Comparison of ENCODE assay signal across 9 mouse cellular contexts in genomic region chr1:128405041-128405481, GRCm38 (mm10). TPM values are rescaled to one million over a fixed set of nuclear protein-coding genes. Genes with fewer than 3 reads are reported as not detected.
DNase-seq lines count a peak whose midpoint lies in the region; ATAC-seq and TF ChIP-seq lines count a peak whose summit lies in the region.
"Had no signal": no experiment of that assay in that cellular context is flagged by ENCODE, and none has a peak within 500 bp of the region (broad histone marks: within the 10 kb centered on the region; RNA-seq: fewer than 3 reads in every experiment).

No protein-coding gene starts in this region.

- peaks cover 3% of the 10 kb centered on the region; the same call in 1 of the 2 replicates for H3K4me1 ChIP-seq in lung, postnatal 0 days (ENCODE audit: insufficient read depth, low read depth, low read length)
- H3K4me1 ChIP-seq in intestine, embryonic 16.5 days (ENCODE audit: control insufficient read depth, insufficient read depth, low read length), result 0 out of 2 replicates have a peak, but pooled peaks cover 3% of the 10 kb centered on the region

- peak; percentile 64 for TF ChIP-seq EP300 in lung, postnatal 0 days (IDR thresholded peaks at IDR 0.05)

- H3K4me2 ChIP-seq in lung, postnatal 0 days (replicated peaks; ENCODE audit: low read depth, low read length), result no peak overlapping the region
- no peak overlapping the region for H3K4me2 ChIP-seq in intestine, embryonic 16.5 days (ENCODE audit: low read depth, low read length)

- H3K27me3 ChIP-seq in lung, postnatal 0 days (replicated peaks; ENCODE audit: insufficient read depth, low read length), result no peaks in the 10 kb centered on the region
- no peaks in the 10 kb centered on the region for H3K27me3 ChIP-seq in intestine, embryonic 16.5 days (replicated peaks; ENCODE audit: control insufficient read depth, insufficient read depth, low read length)

- no peak overlapping the region for H3K4me3 ChIP-seq in lung, postnatal 0 days (ENCODE audit: low read depth, low read length)
- H3K4me3 ChIP-seq in intestine, embryonic 16.5 days (ENCODE audit: low read length), result no peak overlapping the region

- H3K9ac ChIP-seq in lung, postnatal 0 days (replicated peaks; ENCODE audit: low read depth), result no peak overlapping the region
- H3K9ac ChIP-seq in intestine, embryonic 16.5 days (ENCODE audit: low read depth, low read length), result no peak overlapping the region
- H3K9ac ChIP-seq: liver, postnatal 0 days had no signal

- DNase-seq in cerebellum, postnatal 14 days, result peak; percentile 23 to 63
- no peak for DNase-seq in cerebellum, adult 11-12 months
- peak; percentile 20 for DNase-seq in lung, postnatal 0 days (ENCODE audit: low spot score)
- no peak for DNase-seq in lung, postnatal 25 days (ENCODE audit: low spot score)
- DNase-seq in retina, postnatal 1 day, result peak; percentile 96
- no peak for DNase-seq in spleen, postnatal 14 days (ENCODE audit: low spot score in 2 of 2)
- DNase-seq in layer of hippocampus, postnatal 36 days, result no peak
- DNase-seq: liver, postnatal 0 days had no signal

- ATAC-seq in lung, postnatal 0 days, result peak; percentile 49
- ATAC-seq in intestine, embryonic 16.5 days, result peak; percentile 72
- ATAC-seq: liver, postnatal 0 days had no signal

- H3K27ac ChIP-seq in lung, postnatal 0 days (ENCODE audit: low read length), result no peak overlapping the region
- H3K27ac ChIP-seq in intestine, embryonic 16.5 days (ENCODE audit: low read length), result peak overlapping the region; percentile 28; the same call in 1 of the 2 replicates

- H3K9me3 ChIP-seq in lung, postnatal 0 days (ENCODE audit: low read length), result no peaks in the 10 kb centered on the region
- H3K9me3 ChIP-seq in intestine, embryonic 16.5 days (ENCODE audit: control insufficient read depth, low read length), result no peaks in the 10 kb centered on the region

- no peaks in the 10 kb centered on the region for H3K36me3 ChIP-seq in lung, postnatal 0 days (ENCODE audit: insufficient read depth, low read length)
- H3K36me3 ChIP-seq in intestine, embryonic 16.5 days (ENCODE audit: control insufficient read depth, insufficient read depth, low read length), result no peaks in the 10 kb centered on the region

- WGBS in lung, postnatal 0 days, result 44% methylated on average over 2 of the region's 2 CpGs
- 41% methylated on average over 2 of the region's 2 CpGs for WGBS in intestine, embryonic 16.5 days

- no peak for TF ChIP-seq CTCF in lung, postnatal 0 days (IDR thresholded peaks at IDR 0.05)

RNA-seq across cellular contexts. Expression of gene Dars, which starts 12.1 kb away (rescaled TPM):
- polyA plus RNA-seq in lung, postnatal 0 days (2015; fragmentation: Nextera tagmentation; extraction: Ambion mirVana), result 68.5 and 80.8 TPM in 2 replicates
- polyA plus RNA-seq in intestine, embryonic 16.5 days (2015; fragmentation: Nextera tagmentation; extraction: Ambion mirVana), result 178 TPM in 2 replicates
- total RNA-seq in layer of hippocampus, postnatal 36 days (2021), result 10 to 100 TPM; 68.6 to 72.3 TPM

RNA-seq across cellular contexts. Expression of gene Mcm6, which starts 45.6 kb away (rescaled TPM):
- polyA plus RNA-seq in lung, postnatal 0 days (2015; fragmentation: Nextera tagmentation; extraction: Ambion mirVana), result 37.8 and 38.5 TPM in 2 replicates
- 205 and 225 TPM in 2 replicates for polyA plus RNA-seq in intestine, embryonic 16.5 days (2015; fragmentation: Nextera tagmentation; extraction: Ambion mirVana)
- 10 to 100 TPM; 15.5 to 16.4 TPM for total RNA-seq in layer of hippocampus, postnatal 36 days (2021)

Comparison
In these comparisons a context has a peak if more than half of its experiments do, and no peak if none do; other contexts are left out.
1. DNase-seq: peak in cerebellum, postnatal 14 days (2 of 2), lung, postnatal 0 days (single experiment) and retina, postnatal 1 day (single experiment); none in cerebellum, adult 11-12 months (single experiment), lung, postnatal 25 days (single experiment), spleen, postnatal 14 days (0 of 2) and layer of hippocampus, postnatal 36 days (0 of 2).